Mouse (Mus musculus) neutrophil, adult 65 days (primary cell): ENCODE data around the gene Gm13697. TPM values are rescaled to one million over a fixed set of nuclear protein-coding genes. Genes with fewer than 3 reads are reported as not detected.

Experiments
- total RNA-seq: library from RNA; stranded (reverse); gene quantifications from 2 replicates; pipeline ENCODE4 v1.2.4, GENCODE M21; 2023

Gene Gm13697
- total RNA-seq: 0.64 and 1.1 TPM in 2 replicates

GRCm38 (mm10) chr2:83984443-83984842 is at the start of gene Gm13697:
Gene Gm13697, plus strand, starts transcription at chr2:83984743.

DNA sequence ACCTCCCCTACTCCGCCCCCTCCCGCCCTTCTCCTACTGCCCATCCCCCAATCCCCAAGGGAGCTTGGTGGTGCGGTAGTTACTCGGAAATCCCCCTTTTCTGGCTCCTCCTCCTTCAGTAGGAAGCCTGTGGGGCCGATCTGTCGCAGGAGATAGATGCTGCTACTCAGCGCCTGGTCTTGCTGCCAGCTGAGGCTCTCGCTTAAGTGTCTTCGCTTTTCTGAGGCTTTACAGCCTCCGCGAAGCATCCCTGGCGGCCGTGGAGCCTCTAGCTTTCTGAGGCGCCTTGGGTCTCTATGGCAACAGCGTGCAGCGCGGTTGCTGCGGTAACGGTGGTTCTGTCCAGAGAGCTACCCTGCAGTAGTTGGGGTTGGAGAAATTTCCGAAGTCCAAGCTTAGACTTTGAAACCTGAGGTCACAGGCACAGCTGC is 43.6 kb upstream of the Gm13697 start, which contains the start of gene Zswim2:
TSS of gene Zswim2 (minus strand) at position 298 of the 431 bp plus-strand sequence.

DNA sequence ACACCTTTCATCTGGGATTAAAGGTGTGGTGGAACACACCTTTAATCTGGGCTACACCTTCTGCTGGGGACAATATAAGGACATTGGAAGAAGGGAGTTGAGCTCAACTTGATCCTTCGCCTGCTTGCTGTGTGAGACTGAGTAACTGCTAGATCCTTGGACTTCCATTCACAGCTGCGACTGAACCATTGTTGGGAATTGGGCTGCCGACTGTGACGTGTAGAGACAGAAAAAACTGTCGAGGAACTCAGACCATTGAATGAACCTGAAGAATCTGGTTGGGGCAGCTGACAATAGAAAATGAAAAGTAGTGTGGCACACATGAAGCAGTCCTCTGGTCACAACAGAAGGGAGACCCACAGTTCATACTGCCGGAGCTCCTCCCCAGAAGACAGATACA is 29.1 kb upstream of the Gm13697 start, which contains the start of gene Gm13698:
TSS of gene Gm13698 (plus strand) at position 301 of the 400 bp plus-strand sequence.

GRCm38 (mm10) chr2:83961203-83961602 is 23.3 kb upstream of the Gm13697 start, which contains the start of gene Gm13693:
Gene Gm13693, plus strand, starts transcription at chr2:83961503.

DNA sequence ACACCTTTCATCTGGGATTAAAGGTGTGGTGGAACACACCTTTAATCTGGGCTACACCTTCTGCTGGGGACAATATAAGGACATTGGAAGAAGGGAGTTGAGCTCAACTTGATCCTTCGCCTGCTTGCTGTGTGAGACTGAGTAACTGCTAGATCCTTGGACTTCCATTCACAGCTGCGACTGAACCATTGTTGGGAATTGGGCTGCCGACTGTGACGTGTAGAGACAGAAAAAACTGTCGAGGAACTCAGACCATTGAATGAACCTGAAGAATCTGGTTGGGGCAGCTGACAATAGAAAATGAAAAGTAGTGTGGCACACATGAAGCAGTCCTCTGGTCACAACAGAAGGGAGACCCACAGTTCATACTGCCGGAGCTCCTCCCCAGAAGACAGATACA is 17.5 kb upstream of the Gm13697 start, which contains the start of gene Gm13695:
TSS of gene Gm13695 (plus strand) at position 301 of the 400 bp plus-strand sequence.

GRCm38 (mm10) chr2:83972823-83973222 is 11.7 kb upstream of the Gm13697 start, which contains the start of gene Gm13696:
Gene Gm13696, plus strand, starts transcription at chr2:83973123.

DNA sequence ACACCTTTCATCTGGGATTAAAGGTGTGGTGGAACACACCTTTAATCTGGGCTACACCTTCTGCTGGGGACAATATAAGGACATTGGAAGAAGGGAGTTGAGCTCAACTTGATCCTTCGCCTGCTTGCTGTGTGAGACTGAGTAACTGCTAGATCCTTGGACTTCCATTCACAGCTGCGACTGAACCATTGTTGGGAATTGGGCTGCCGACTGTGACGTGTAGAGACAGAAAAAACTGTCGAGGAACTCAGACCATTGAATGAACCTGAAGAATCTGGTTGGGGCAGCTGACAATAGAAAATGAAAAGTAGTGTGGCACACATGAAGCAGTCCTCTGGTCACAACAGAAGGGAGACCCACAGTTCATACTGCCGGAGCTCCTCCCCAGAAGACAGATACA is 5.9 kb upstream of the Gm13697 start, which contains the start of gene Gm13694:
TSS of gene Gm13694 (plus strand) at position 301 of the 400 bp plus-strand sequence.

GRCm38 (mm10) chr2:83990253-83990652 is 5.7 kb downstream of the Gm13697 start, which contains the start of gene Gm13691:
Gene Gm13691, plus strand, starts transcription at chr2:83990553.

Other genes with a start within 250 kb of the Gm13697 start
- 0.07 TPM in 1 of 2 replicates, not detected in the other for gene Fam171b, start 172.1 kb upstream of the Gm13697 start, total RNA-seq
- not detected in 2 replicates for gene Zswim2, start 43.5 kb upstream of the Gm13697 start, total RNA-seq
- 0.64 and 1.1 TPM in 2 replicates for gene Gm13698, start 29.1 kb upstream of the Gm13697 start, total RNA-seq
- gene Gm13693, start 23.2 kb upstream of the Gm13697 start, total RNA-seq: 0.64 and 1.1 TPM in 2 replicates
- gene Gm13695, start 17.4 kb upstream of the Gm13697 start, total RNA-seq: 0.64 TPM in 1 of 2 replicates, not detected in the other
- 0.64 and 1.1 TPM in 2 replicates for gene Gm13696, start 11.6 kb upstream of the Gm13697 start, total RNA-seq
- 0.64 and 1.1 TPM in 2 replicates for gene Gm13694, start 5.8 kb upstream of the Gm13697 start, total RNA-seq
- 0.64 and 1.1 TPM in 2 replicates for gene Gm13691, start 5.8 kb downstream of the Gm13697 start, total RNA-seq